Mouse (Mus musculus) heart, embryonic 13.5 days (tissue): Measurements from ENCODE around the gene Ltk. TPM values are rescaled to one million over a fixed set of nuclear protein-coding genes. Genes with fewer than 3 reads are reported as not detected.
A peak's percentile ranks its signal among the peaks of the same experiment; 100 is the strongest.

ENCODE experiments used
- ATAC-seq: fragments of 200-750 bp; cut with Nextera tagmentation; 2 replicates; pipeline ENCODE4 v1.8.0; 2017; ENCODE audit warnings: moderate TSS enrichment; ENCODE audit not compliant: insufficient number of reproducible peaks, low FRiP score, low TSS enrichment; ENCODE audit errors: extremely low read depth
- H3K27ac ChIP-seq: fragments of 300-500 bp; sonication (generic); replicated peaks from 2 replicates; pipeline ENCODE4 v1.5.1; 2015; ENCODE audit warnings: moderate library complexity, mild to moderate bottlenecking, inconsistent platforms
- H3K27me3 ChIP-seq: fragments of 300-500 bp; sonication (generic); replicated peaks from 2 replicates; pipeline ENCODE4 v1.6.1; 2015; ENCODE audit warnings: mild to moderate bottlenecking, inconsistent platforms
- H3K36me3 ChIP-seq: fragments of 300-500 bp; sonication (generic); 2 replicates; pipeline ENCODE4 v1.6.1; 2015; ENCODE audit warnings: mild to moderate bottlenecking, inconsistent platforms
- H3K4me1 ChIP-seq: fragments of 300-500 bp; sonication (generic); 2 replicates; pipeline ENCODE4 v1.6.1; 2015; ENCODE audit warnings: inconsistent platforms
- H3K4me2 ChIP-seq: fragments of 300-500 bp; sonication (generic); 2 replicates; pipeline ENCODE4 v1.6.1; 2015; ENCODE audit warnings: inconsistent platforms, mild to moderate bottlenecking, moderate library complexity
- H3K4me3 ChIP-seq: fragments of 300-500 bp; sonication (generic); 2 replicates; pipeline ENCODE4 v1.5.1; 2015; ENCODE audit warnings: moderate library complexity, mild to moderate bottlenecking, inconsistent platforms
- H3K9ac ChIP-seq: fragments of 300-500 bp; sonication (generic); 2 replicates; pipeline ENCODE4 v1.6.1; 2015; ENCODE audit warnings: inconsistent platforms, mild to moderate bottlenecking, moderate library complexity
- H3K9me3 ChIP-seq: fragments of 300-500 bp; sonication (generic); 2 replicates; pipeline ENCODE4 v1.6.1; 2016; ENCODE audit warnings: inconsistent platforms
- WGBS: fragments of 180-500 bp; shearing (Covaris S2); methylation state at CpG from one replicate; pipeline ENCODE4 v1.1.7; 2015; ENCODE audit warnings: mixed read lengths; 5-methylcytosine and 5-hydroxymethylcytosine counted together
- polyA plus RNA-seq: library from polyadenylated mRNA; unstranded; fragments of >200 nt; fragmentation: Nextera tagmentation; extraction: Ambion mirVana; gene quantifications from 2 replicates; pipeline ENCODE4 v1.2.1, GENCODE M21; 2015

Ltk gene
- 0.10 and 0.19 TPM in 2 replicates for polyA plus RNA-seq

DNA sequence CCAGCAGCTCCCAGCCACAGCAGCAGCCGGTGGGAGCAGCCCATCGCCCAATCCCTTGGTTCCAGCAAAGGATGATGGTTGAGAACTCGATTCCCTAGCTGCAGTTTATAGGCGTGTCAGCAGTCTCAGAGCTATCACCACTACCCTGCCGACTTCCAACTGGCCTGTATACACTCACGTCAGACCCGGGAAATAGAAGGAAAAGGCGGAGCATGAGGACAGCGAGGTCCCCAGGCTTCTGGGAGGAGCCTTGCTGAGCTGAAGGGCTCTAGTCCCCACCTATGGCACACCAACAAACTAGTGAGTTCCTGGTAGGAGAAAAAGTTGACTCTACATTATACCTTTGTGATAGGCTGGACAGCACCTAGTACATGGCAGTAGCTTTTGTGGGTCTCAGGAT, at the start of gene Ltk:
Gene Ltk, minus strand, starts transcription at position 181 of the 400 bp plus-strand sequence.
- ATAC-seq: no peak
- H3K27ac ChIP-seq: no peak within 1 kb of the TSS
- H3K4me1 ChIP-seq: peaks cover 15% of the 10 kb centered on the region
- peak within 1 kb of the TSS; percentile 99 for H3K4me2 ChIP-seq
- peak within 1 kb of the TSS; percentile 73 for H3K4me3 ChIP-seq
- no peaks in the 10 kb centered on the region for H3K9me3 ChIP-seq
- WGBS: 9% methylated on average over 9 of the region's 9 CpGs
- H3K9ac ChIP-seq: no peak within 1 kb of the TSS
- peaks cover 69% of the 10 kb centered on the region for H3K27me3 ChIP-seq
- peaks cover 22% of the 10 kb centered on the region for H3K36me3 ChIP-seq

DNA sequence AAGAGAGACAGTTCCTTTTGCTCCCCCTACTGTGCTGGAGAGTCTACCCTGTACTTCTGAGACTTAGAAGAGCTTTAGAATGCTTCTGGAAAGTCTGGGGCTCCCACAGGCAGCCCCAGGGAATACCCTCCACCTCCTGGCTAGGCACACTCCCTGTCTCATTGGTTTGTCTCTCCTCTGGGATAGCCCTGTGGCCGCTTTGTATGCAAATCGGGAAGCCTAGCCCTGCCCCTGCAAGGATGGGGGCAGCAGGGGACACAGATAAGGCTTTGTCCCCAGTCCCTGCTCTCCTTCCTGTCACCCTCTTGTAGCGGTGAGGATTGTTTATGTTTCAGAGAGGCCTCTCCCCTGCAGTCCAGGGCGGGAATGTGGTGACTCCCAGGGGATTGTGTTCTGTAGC, 48.6 kb upstream of the Ltk start:
- Histone ChIP-seq H3K27me3 (peaks cover 11% of the 10 kb centered on the region), H3K4me1 (peaks cover 34% of the 10 kb centered on the region), H3K4me3 (no peak overlapping the region), H3K27ac (no peak overlapping the region), H3K9me3 (no peaks in the 10 kb centered on the region), H3K4me2 (no peak overlapping the region), H3K36me3 (peaks cover 39% of the 10 kb centered on the region), H3K9ac (no peak overlapping the region; the same call in 1 of the 2 replicates)
- WGBS: 23% methylated on average over 4 of the region's 4 CpGs
- 0 out of 2 replicates have a peak, but pooled peaks have one; percentile 11 for ATAC-seq

DNA sequence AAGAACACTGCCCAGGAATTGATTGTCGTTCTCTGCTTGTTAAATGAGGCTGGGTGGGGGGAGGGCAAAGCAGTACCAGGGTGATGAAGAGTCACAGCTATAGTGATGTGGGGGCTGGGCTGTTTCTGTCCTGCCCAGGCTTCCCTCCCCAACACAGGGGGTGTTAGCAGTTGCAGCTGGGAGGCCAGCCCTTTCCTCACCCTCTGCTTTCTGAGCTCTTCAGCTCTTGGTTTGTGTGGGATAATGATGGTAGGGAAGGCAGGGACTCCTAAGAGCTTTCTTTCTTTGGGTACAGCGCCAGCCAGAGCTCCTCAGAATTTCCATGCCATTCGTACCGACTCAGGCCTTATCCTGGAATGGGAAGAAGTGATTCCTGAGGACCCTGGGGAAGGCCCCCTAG, 48.2 kb upstream of the Ltk start:
- Histone ChIP-seq H3K36me3 (peaks cover 39% of the 10 kb centered on the region), H3K4me1 (peaks cover 37% of the 10 kb centered on the region), H3K4me3 (no peak overlapping the region), H3K9ac (no peak overlapping the region; the same call in 1 of the 2 replicates), H3K4me2 (no peak overlapping the region), H3K27ac (no peak overlapping the region), H3K27me3 (peaks cover 14% of the 10 kb centered on the region), H3K9me3 (no peaks in the 10 kb centered on the region)
- 24% methylated on average over 4 of the region's 4 CpGs for WGBS
- no peak for ATAC-seq

DNA sequence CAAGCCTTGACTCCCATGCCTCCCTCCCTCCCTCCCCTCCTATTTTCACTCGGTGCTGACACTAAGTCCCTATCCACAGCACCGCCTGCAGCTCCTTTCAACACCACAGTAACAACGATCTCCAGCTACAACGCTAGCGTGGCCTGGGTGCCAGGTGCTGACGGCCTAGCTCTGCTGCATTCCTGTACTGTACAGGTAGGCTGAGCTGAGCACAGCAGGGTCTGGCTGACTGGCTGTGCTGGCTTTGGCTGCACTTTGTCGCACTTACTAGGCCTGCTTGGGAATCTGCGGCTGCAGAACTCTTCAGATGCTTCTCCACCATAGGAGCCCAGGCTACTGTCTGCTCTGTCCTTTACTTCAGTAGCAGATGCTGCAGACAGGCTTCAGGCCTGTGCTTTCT, 45.3 kb upstream of the Ltk start:
- WGBS: 43% methylated on average over 8 of the region's 8 CpGs
- H3K4me3 ChIP-seq: no peak overlapping the region
- no peak overlapping the region for H3K9ac ChIP-seq
- no peaks in the 10 kb centered on the region for H3K9me3 ChIP-seq
- peaks cover 26% of the 10 kb centered on the region for H3K27me3 ChIP-seq
- H3K27ac ChIP-seq: no peak overlapping the region
- H3K4me2 ChIP-seq: no peak overlapping the region
- no peak for ATAC-seq
- peaks cover 19% of the 10 kb centered on the region for H3K36me3 ChIP-seq
- H3K4me1 ChIP-seq: peaks cover 55% of the 10 kb centered on the region

DNA sequence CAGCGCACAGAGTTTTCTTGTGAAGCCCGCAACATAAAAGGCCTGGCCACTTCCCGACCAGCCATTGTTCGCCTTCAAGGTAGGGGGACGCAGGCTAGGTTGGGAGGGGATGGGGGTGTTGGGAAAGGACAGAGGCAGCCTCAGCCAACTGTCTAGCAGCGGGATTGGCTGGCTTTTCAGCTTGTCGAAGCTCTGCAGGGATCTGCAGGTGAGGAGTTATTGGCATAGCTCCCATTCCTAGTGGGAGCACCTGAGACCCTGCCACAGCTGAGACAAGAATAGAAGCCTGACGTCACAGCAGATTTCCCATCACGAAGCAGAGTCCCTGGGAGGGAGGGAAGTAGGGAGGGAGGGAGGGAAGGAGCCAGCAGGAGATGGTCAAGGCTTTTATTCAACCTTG, 44.5 kb upstream of the Ltk start:
- Histone ChIP-seq H3K9ac (no peak overlapping the region), H3K9me3 (no peaks in the 10 kb centered on the region), H3K36me3 (peaks cover 11% of the 10 kb centered on the region), H3K4me2 (no peak overlapping the region), H3K27me3 (peaks cover 24% of the 10 kb centered on the region), H3K4me3 (no peak overlapping the region), H3K27ac (no peak overlapping the region), H3K4me1 (peaks cover 62% of the 10 kb centered on the region)
- WGBS: 45% methylated on average over 9 of the region's 9 CpGs
- ATAC-seq: no peak

DNA sequence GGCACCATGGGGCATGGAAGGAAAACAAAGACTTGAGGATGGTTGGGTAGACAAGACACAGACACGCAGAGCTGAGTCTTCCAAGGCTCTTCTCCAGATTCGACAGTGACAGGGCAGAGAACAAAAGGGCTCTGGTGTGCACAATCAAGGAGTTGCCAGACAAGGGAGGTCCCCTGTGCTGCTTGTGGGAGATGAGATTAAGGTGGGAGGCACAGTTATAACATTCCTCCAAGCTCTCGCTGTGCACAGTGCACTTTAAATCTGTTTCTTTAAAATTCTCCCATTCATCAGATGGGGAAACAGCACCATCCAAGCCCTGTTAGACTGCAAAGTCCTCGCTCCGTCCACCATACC, 44.0 kb upstream of the Ltk start:
- Histone ChIP-seq H3K27me3 (peaks cover 22% of the 10 kb centered on the region), H3K4me3 (no peak overlapping the region), H3K9me3 (no peaks in the 10 kb centered on the region), H3K36me3 (peaks cover 6% of the 10 kb centered on the region; the same call in 1 of the 2 replicates), H3K4me1 (peaks cover 61% of the 10 kb centered on the region), H3K4me2 (no peak overlapping the region), H3K27ac (no peak overlapping the region), H3K9ac (no peak overlapping the region)
- WGBS: 51% methylated on average over 5 of the region's 5 CpGs
- ATAC-seq: no peak

DNA sequence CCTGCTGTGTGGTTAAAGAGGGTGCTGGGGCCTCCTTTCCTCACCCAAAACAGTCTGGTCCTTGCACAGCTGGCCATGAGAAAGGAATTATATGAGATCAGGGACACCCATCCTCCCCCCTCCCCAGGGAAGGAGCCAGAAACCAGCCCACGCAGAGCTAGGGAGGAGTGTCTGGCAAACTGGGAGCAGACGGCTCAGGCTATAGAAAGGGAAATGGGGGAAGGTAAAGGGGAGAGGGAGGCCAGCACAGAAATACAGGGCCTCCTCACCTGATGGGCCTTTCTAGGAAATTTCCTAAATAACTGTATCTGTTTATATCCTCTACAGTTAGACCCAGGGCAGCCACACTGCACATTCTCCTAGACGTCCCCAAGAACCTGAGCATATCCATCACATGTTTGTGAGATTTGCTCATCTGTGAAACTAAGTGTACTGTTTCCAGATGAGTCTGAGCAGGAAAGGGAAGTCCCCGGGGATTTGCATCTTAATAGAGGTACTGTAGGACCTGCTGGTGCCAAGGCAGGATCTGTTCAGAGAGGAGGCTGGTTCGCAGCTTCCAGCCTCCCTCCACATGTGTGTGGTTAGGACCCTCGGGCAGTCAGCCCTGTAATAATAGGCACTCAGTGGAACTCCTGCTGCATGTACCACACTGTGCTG, 43.5 kb upstream of the Ltk start:
- H3K27ac ChIP-seq: no peak overlapping the region
- peaks cover 24% of the 10 kb centered on the region for H3K27me3 ChIP-seq
- 0 out of 2 replicates have a peak overlapping the region, but pooled peaks have one; percentile 2 for H3K9ac ChIP-seq
- H3K36me3 ChIP-seq: peaks cover 4% of the 10 kb centered on the region; the same call in 1 of the 2 replicates
- no peak for ATAC-seq
- WGBS: 37% methylated on average over 6 of the region's 6 CpGs
- H3K4me3 ChIP-seq: no peak overlapping the region
- H3K4me1 ChIP-seq: peaks cover 60% of the 10 kb centered on the region
- no peak overlapping the region for H3K4me2 ChIP-seq
- H3K9me3 ChIP-seq: no peaks in the 10 kb centered on the region

DNA sequence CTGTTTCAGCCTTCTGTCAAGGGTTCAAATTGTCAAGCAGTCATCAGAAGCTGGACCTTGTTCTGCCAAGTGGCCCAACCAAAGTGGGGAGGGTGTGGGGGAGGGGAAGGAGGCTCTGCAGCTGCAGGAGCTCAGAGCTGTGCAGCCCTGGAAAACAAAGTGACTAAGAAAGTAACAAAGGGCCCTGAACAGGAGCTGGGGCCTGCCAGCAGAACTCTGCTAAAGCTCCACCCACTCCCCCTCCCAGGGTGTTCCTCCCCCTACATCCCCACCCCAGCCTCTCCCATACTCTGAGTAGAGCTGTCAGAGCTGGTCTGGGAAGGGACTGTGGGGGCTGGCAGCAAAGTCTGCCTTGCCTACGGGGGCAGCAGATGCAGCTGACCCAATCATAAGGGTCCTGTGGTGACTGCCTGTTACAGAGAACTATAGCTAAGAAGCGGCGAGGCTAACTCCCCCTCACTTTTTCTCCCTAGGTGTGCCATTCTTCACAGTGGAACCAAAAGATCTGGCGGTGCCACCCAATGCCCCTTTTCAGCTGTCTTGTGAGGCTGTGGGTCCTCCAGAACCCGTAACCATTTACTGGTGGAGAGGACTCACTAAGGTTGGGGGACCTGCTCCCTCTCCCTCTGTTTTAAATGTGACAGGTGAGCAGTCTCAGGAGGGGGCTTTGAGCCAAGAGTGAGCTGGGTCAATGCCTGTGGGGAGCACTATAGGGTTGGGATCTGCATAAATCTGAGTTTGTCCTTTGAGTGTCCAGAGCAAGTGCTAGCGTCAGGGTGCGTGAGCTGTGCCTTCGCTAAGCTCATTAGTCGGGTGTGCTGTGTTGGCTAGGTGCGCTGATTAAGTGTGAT, 42.8 kb upstream of the Ltk start:
- peak overlapping the region; percentile 37; the same call in 1 of the 2 replicates for H3K9ac ChIP-seq
- H3K4me2 ChIP-seq: no peak overlapping the region
- H3K9me3 ChIP-seq: no peaks in the 10 kb centered on the region
- 55% methylated on average over 10 of the region's 10 CpGs for WGBS
- peaks cover 4% of the 10 kb centered on the region; the same call in 1 of the 2 replicates for H3K36me3 ChIP-seq
- H3K27ac ChIP-seq: peak overlapping the region; percentile 29; the same call in 1 of the 2 replicates
- H3K27me3 ChIP-seq: peaks cover 30% of the 10 kb centered on the region
- H3K4me3 ChIP-seq: no peak overlapping the region
- H3K4me1 ChIP-seq: peaks cover 60% of the 10 kb centered on the region
- ATAC-seq: no peak

DNA sequence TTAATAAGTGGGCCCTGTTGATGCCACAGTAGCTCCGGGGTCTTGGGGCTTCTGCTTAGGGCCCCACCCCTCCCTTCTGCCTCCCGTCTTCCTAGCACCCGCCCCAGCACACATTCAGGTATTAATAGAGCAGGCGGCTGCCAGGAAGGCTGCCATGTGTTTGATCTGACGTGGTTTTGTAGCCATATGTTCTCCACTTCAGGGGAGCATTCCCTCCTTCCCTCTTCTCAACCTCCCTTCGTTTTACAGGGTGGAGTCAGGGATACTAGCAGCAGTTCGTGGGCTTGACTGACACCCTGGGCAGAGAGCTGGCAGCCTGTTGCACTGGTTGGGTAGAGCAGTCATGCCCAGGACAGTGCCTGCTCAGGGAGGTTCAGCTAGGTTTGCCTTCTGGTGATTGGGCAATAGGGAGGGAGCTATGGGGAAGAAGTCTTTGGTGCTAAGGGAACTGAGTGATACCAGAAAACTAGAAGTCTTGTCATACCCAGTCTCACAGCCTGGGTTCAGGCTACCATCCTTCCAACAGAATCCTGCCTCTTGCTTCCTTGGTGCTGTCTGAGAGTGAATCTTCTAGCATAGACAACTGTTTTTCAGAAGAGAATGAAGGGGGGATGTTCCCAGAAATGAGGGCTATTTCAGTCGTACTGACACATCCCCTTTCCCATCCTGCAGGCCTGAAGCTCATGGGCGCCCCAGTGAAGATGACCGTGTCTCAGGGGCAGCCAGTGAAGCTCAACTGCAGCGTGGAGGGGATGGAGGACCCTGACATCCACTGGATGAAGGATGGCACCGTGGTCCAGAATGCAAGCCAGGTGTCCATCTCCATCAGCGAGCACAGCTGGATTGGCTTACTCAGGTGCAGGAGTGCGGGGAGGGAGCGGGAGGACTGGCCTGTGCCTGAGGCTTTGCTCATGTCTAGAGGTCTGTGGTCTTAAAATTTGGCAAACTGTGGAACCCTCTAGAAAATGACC, 40.9 kb upstream of the Ltk start:
- peak overlapping the region; percentile 92 for H3K9ac ChIP-seq
- H3K4me2 ChIP-seq: peak overlapping the region; percentile 99
- H3K4me1 ChIP-seq: peaks cover 70% of the 10 kb centered on the region
- H3K36me3 ChIP-seq: no peaks in the 10 kb centered on the region; the same call in 1 of the 2 replicates
- peaks cover 49% of the 10 kb centered on the region for H3K27me3 ChIP-seq
- no peak for ATAC-seq
- H3K27ac ChIP-seq: no peak overlapping the region
- no peaks in the 10 kb centered on the region for H3K9me3 ChIP-seq
- peak overlapping the region; percentile 80 for H3K4me3 ChIP-seq
- 57% methylated on average over 15 of the region's 15 CpGs for WGBS

DNA sequence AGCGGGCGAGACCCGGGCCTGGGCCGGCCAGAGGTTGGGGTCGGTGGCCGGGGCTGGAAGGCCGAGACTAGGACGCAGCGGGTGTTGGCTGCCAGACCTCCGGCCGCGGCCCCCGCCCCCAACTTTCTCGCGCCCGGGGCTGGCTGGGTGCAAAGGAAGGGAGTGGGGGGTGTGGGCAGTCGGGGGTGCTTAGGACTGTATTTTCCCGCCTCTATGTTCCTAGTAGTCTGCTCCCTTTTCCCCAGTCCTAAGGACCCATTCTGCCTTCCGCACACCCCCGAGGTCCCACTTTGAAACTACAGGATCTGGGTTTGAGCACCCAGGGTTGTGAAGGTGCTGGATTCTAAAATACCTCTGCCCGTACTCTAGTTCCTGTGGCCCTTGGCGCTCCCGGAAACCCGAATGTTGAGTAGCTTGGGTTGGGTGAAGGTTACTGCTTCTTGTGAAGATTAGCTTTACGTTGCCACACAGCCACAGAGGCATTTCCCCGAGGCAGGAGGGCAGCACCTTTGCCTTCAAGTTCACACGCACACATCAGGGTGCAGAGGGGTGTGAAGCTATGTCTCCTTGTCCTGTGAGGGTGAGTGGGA, 39.8 kb upstream of the Ltk start:
- H3K27me3 ChIP-seq: peaks cover 51% of the 10 kb centered on the region
- no peaks in the 10 kb centered on the region for H3K36me3 ChIP-seq
- peaks cover 64% of the 10 kb centered on the region for H3K4me1 ChIP-seq
- peak overlapping the region; percentile 92 for H3K9ac ChIP-seq
- no peak for ATAC-seq
- H3K9me3 ChIP-seq: no peaks in the 10 kb centered on the region
- H3K4me3 ChIP-seq: peak overlapping the region; percentile 80
- peak overlapping the region; percentile 32; the same call in 1 of the 2 replicates for H3K27ac ChIP-seq
- 3% methylated on average over 24 of the region's 27 CpGs for WGBS
- H3K4me2 ChIP-seq: peak overlapping the region; percentile 99
